Mouse (Mus musculus) spleen, adult 2 months (tissue): ENCODE results near the gene BC049715.
A peak's percentile ranks its signal among the peaks of the same experiment; 100 is the strongest.

ENCODE experiments used
- CTCF ChIP-seq: fragments of 200-500 bp; IDR thresholded peaks from 2 replicates; pipeline ENCODE4 v1.5.1; 2011; ENCODE audit warnings: mild to moderate bottlenecking, inconsistent platforms; ENCODE audit not compliant: insufficient read depth, insufficient read length, insufficient replicate concordance; ENCODE audit errors: extremely low read depth
- POLR2A ChIP-seq: fragments of 200-500 bp; IDR thresholded peaks from 2 replicates; pipeline ENCODE4 v1.6.1; 2011; ENCODE audit warnings: low read depth, low read length, inconsistent platforms

GRCm38 (mm10) chr6:136827881-136828561 lies 595 bp downstream of the BC049715 start, which contains the start of gene Wbp11:
- TF ChIP-seq POLR2A, result peak; percentile 64
- TF ChIP-seq CTCF, result no peak
